Mouse (Mus musculus) neural tube, embryonic 12.5 days (tissue): Measurements from ENCODE around the gene Cbx4. TPM values are rescaled to one million over a fixed set of nuclear protein-coding genes. Genes with fewer than 3 reads are reported as not detected.

Experiments
- ATAC-seq: fragments of 200-750 bp; cut with Nextera tagmentation; 2 replicates; pipeline ENCODE4 v1.8.0; 2017; ENCODE audit warnings: low read depth, mild to moderate bottlenecking, moderate TSS enrichment, moderate library complexity; ENCODE audit not compliant: low FRiP score
- H3K27ac ChIP-seq: fragments of 300-500 bp; sonication (generic); 2 replicates; pipeline ENCODE4 v1.5.1; 2016
- H3K27me3 ChIP-seq: fragments of 300-500 bp; sonication (generic); replicated peaks from 2 replicates; pipeline ENCODE4 v1.6.1; 2016; ENCODE audit warnings: mild to moderate bottlenecking
- H3K36me3 ChIP-seq: fragments of 300-500 bp; sonication (generic); 2 replicates; pipeline ENCODE4 v1.6.1; 2016; ENCODE audit warnings: mild to moderate bottlenecking
- H3K4me1 ChIP-seq: fragments of 300-500 bp; sonication (generic); 2 replicates; pipeline ENCODE4 v1.6.1; 2016
- H3K4me2 ChIP-seq: fragments of 300-500 bp; sonication (generic); replicated peaks from 2 replicates; pipeline ENCODE4 v1.6.1; 2016; ENCODE audit warnings: mild to moderate bottlenecking
- H3K4me3 ChIP-seq: fragments of 300-500 bp; sonication (generic); 2 replicates; pipeline ENCODE4 v1.5.1; 2016
- H3K9ac ChIP-seq: fragments of 300-500 bp; sonication (generic); 2 replicates; pipeline ENCODE4 v1.6.1; 2016; ENCODE audit warnings: mild to moderate bottlenecking
- H3K9me3 ChIP-seq: fragments of 300-500 bp; sonication (generic); 2 replicates; pipeline ENCODE4 v1.6.1; 2016; ENCODE audit warnings: mild to moderate bottlenecking
- WGBS: fragments of 180-500 bp; shearing (Covaris S2); methylation state at CpG from one replicate; pipeline ENCODE4 v1.1.7; 2016; 5-methylcytosine and 5-hydroxymethylcytosine counted together
- polyA plus RNA-seq: library from polyadenylated mRNA; unstranded; fragments of >200 nt; fragmentation: Nextera tagmentation; extraction: Ambion mirVana; gene quantifications from 2 replicates; pipeline ENCODE4 v1.2.1, GENCODE M21; 2016

The Cbx4 gene
- polyA plus RNA-seq, 1 experiment from 2014 or later = 12.5 TPM

- H3K4me3 ChIP-seq = no peak overlapping the region
Observed at GRCm38 (mm10) chr11:119125929-119126861, 40.2 kb upstream of the Cbx4 start.

GRCm38 (mm10) chr11:119124536-119124935 lies 38.5 kb upstream of the Cbx4 start:
- H3K27me3 ChIP-seq = peaks cover 15% of the 10 kb centered on the region
- no peak overlapping the region for H3K4me3 ChIP-seq
- no peak overlapping the region for H3K27ac ChIP-seq
- no peaks in the 10 kb centered on the region for H3K36me3 ChIP-seq
- H3K9ac ChIP-seq = no peak overlapping the region
- 92% methylated on average over 6 of the region's 6 CpGs for WGBS
- no peak for ATAC-seq
- H3K4me1 ChIP-seq = peaks cover 43% of the 10 kb centered on the region
- H3K4me2 ChIP-seq = no peak overlapping the region
- H3K9me3 ChIP-seq = no peaks in the 10 kb centered on the region

More at GRCm38 (mm10) chr11:119125929-119126861, 40.2 kb upstream of the Cbx4 start:
- no peak for ATAC-seq
- no peaks in the 10 kb centered on the region for H3K9me3 ChIP-seq
- H3K9ac ChIP-seq = no peak overlapping the region
- peak overlapping the region; percentile 30 for H3K4me2 ChIP-seq
- WGBS = 32% methylated on average over 23 of the region's 23 CpGs
- H3K27ac ChIP-seq = peak overlapping the region; percentile 17; the same call in 1 of the 2 replicates
- no peaks in the 10 kb centered on the region for H3K36me3 ChIP-seq
- peaks cover 56% of the 10 kb centered on the region for H3K4me1 ChIP-seq
- peaks cover 16% of the 10 kb centered on the region for H3K27me3 ChIP-seq

GRCm38 (mm10) chr11:119123522-119124319 lies 37.7 kb upstream of the Cbx4 start:
- Histone ChIP-seq H3K9ac (no peak overlapping the region), H3K36me3 (no peaks in the 10 kb centered on the region), H3K27ac (no peak overlapping the region), H3K4me2 (no peak overlapping the region), H3K4me3 (no peak overlapping the region), H3K4me1 (peaks cover 40% of the 10 kb centered on the region), H3K27me3 (peaks cover 6% of the 10 kb centered on the region), H3K9me3 (no peaks in the 10 kb centered on the region)
- ATAC-seq = no peak
- 85% methylated on average over 5 of the region's 5 CpGs for WGBS

DNA sequence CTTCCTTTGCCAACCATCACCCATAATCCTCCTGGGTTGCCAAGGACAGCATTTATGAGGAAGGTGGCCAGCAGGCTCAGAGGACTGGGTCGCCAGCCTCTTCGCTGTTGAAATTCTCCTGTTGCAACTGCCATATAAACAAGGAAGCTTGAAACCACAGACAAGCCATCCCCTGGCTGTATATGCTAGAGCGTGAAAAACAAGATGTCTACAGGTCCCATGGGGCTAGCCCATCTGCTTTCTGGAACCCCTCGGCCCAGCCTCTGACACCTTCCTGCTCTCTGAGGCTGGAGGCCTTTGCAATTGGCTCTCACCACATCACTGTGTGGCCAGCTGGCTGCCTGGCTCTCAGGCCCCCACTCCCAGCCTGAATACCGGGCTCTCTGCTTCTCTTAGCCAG lies 36.4 kb upstream of the Cbx4 start:
- H3K4me3 ChIP-seq = no peak overlapping the region
- H3K9me3 ChIP-seq = no peaks in the 10 kb centered on the region
- no peak overlapping the region for H3K4me2 ChIP-seq
- H3K27ac ChIP-seq = no peak overlapping the region
- no peak for ATAC-seq
- no peak overlapping the region for H3K9ac ChIP-seq
- no peaks in the 10 kb centered on the region for H3K36me3 ChIP-seq
- peaks cover 36% of the 10 kb centered on the region for H3K4me1 ChIP-seq
- no peaks in the 10 kb centered on the region; the same call in 1 of the 2 replicates for H3K27me3 ChIP-seq
- WGBS = 77% methylated on average over 5 of the region's 5 CpGs

DNA sequence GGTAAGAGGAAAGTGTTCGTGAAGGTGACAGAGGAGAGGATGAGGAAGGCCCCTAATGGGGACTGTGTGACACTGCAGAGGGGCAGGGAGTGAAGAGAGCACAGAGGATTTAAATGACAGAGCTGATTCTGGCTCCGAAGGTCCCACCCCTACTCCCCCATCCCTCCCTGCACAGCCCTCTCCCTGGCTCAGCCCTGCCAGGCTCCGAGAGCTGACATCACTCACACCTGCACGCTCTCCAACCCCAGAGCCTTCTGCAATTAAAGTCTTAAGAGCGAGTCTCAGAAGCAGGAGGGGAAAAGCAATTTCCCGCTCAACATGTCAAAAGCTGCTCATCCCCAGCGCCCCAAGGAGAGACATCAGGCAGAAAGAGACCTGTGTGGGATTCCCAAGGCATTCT lies 32.9 kb upstream of the Cbx4 start:
- no peaks in the 10 kb centered on the region for H3K9me3 ChIP-seq
- no peak overlapping the region for H3K27ac ChIP-seq
- H3K4me1 ChIP-seq = peaks cover 20% of the 10 kb centered on the region
- no peak for ATAC-seq
- 18% methylated on average over 7 of the region's 7 CpGs for WGBS
- H3K4me2 ChIP-seq = no peak overlapping the region
- H3K36me3 ChIP-seq = no peaks in the 10 kb centered on the region
- no peak overlapping the region for H3K4me3 ChIP-seq
- 0 out of 2 replicates have a peak overlapping the region, but pooled peaks have one; percentile 33 for H3K9ac ChIP-seq
- no peaks in the 10 kb centered on the region; the same call in 1 of the 2 replicates for H3K27me3 ChIP-seq

GRCm38 (mm10) chr11:119117945-119118344 lies 31.9 kb upstream of the Cbx4 start:
- H3K27me3 ChIP-seq = no peaks in the 10 kb centered on the region; the same call in 1 of the 2 replicates
- H3K4me2 ChIP-seq = no peak overlapping the region
- H3K4me3 ChIP-seq = no peak overlapping the region
- no peak overlapping the region for H3K27ac ChIP-seq
- H3K4me1 ChIP-seq = peaks cover 20% of the 10 kb centered on the region
- ATAC-seq = no peak
- no peak overlapping the region for H3K9ac ChIP-seq
- no peaks in the 10 kb centered on the region for H3K36me3 ChIP-seq
- 50% methylated on average over 7 of the region's 7 CpGs for WGBS
- no peaks in the 10 kb centered on the region for H3K9me3 ChIP-seq

DNA sequence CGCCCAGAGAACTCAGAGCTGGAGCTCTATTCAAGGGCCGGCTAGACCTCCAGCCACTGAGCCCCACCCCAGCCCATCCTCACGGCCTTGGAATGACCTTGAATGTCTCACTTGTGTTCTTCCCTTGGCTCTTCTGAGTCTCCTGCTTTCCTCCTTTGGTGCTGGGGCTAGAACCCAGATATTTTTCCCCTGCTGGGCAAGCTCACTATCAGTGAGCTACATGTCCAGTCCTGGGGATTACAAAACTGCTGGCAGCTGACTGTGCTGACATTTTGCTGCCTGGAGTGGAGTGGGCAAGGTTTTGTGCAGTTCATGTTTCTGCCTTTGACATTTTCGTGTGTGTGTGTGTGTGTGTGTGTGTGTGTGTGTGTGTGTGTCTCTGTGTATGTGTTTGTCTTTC lies 31.0 kb upstream of the Cbx4 start:
- ATAC-seq = no peak

GRCm38 (mm10) chr11:119112721-119113120 lies 26.7 kb upstream of the Cbx4 start:
- peaks cover 6% of the 10 kb centered on the region for H3K4me1 ChIP-seq
- no peak overlapping the region for H3K4me3 ChIP-seq
- no peaks in the 10 kb centered on the region for H3K9me3 ChIP-seq
- ATAC-seq = no peak
- no peak overlapping the region for H3K4me2 ChIP-seq
- H3K27ac ChIP-seq = no peak overlapping the region
- no peaks in the 10 kb centered on the region; the same call in 1 of the 2 replicates for H3K27me3 ChIP-seq
- no peaks in the 10 kb centered on the region for H3K36me3 ChIP-seq
- no peak overlapping the region for H3K9ac ChIP-seq

More for the DNA sequence above, 31.0 kb upstream of the Cbx4 start:
- Histone ChIP-seq H3K9me3 (no peaks in the 10 kb centered on the region), H3K4me3 (no peak overlapping the region), H3K27ac (no peak overlapping the region), H3K27me3 (no peaks in the 10 kb centered on the region; the same call in 1 of the 2 replicates), H3K4me1 (peaks cover 20% of the 10 kb centered on the region), H3K9ac (no peak overlapping the region), H3K36me3 (no peaks in the 10 kb centered on the region), H3K4me2 (no peak overlapping the region)
- 73% methylated on average over 4 of the region's 4 CpGs for WGBS

DNA sequence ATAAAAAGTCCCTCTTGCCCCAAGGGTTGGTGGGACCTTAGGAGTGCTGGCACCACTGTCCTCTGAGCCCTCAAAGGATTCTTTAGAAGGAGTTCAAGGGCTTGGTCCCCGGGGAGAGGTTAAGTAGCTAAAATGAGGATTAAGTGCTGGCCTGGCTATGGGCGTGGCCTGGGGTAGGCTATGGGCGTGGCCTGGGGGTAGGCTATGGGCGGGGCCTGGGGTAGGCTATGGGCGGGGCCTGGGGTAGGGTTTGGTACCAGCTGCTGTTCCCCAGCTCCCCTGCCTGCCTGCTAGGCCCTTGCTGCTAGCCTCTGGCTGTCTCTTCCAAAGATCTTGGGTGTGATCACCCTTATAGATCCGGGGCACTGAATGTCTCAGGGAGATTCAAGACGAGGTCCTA lies 25.3 kb upstream of the Cbx4 start:
- Histone ChIP-seq H3K4me2 (no peak overlapping the region), H3K36me3 (no peaks in the 10 kb centered on the region), H3K9ac (no peak overlapping the region), H3K27ac (no peak overlapping the region), H3K4me1 (peaks cover 11% of the 10 kb centered on the region), H3K9me3 (no peaks in the 10 kb centered on the region), H3K4me3 (no peak overlapping the region), H3K27me3 (no peaks in the 10 kb centered on the region; the same call in 1 of the 2 replicates)
- no peak for ATAC-seq
- 10% methylated on average over 7 of the region's 7 CpGs for WGBS

DNA sequence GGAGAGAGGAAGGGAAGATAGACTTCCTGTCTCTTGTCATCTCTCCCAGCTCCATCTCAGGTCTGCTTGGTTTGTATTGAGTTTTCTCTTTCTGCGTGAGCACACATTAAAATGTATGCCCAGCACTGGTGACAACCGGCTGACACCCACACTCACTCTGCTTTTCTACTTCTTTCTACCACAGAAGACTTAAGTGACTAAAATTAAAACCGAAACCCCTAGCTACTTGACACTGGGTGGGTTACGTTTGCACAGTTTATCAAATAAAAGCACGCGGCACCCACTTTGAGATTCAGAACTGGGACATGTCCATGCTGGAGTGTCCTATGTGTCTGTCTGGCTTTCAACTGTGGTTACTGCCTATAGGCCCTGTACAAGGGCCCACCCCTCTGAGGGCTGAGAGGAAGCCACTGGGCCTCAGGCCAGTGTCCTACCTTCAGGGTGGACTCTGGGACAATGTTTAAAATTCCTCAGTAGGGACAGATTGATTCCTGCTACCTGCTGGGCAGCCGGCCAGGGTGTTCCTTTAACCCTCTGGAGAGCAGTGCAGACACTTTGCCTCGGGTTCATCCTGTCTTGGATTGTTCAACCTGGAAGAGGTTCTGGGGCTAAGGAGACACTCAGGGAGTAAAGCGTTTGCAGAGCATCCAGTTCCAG lies 23.5 kb upstream of the Cbx4 start:
- H3K4me3 ChIP-seq = no peak overlapping the region
- H3K36me3 ChIP-seq = no peaks in the 10 kb centered on the region
- no peaks in the 10 kb centered on the region; the same call in 1 of the 2 replicates for H3K27me3 ChIP-seq
- H3K4me1 ChIP-seq = peaks cover 6% of the 10 kb centered on the region; the same call in 1 of the 2 replicates
- no peak overlapping the region for H3K27ac ChIP-seq
- H3K9ac ChIP-seq = no peak overlapping the region
- no peaks in the 10 kb centered on the region for H3K9me3 ChIP-seq
- H3K4me2 ChIP-seq = no peak overlapping the region
- WGBS = 79% methylated on average over 9 of the region's 9 CpGs
- no peak for ATAC-seq

GRCm38 (mm10) chr11:119108573-119109263 lies 22.7 kb upstream of the Cbx4 start:
- Histone ChIP-seq H3K27ac (no peak overlapping the region), H3K4me3 (no peak overlapping the region), H3K27me3 (no peaks in the 10 kb centered on the region), H3K4me2 (no peak overlapping the region), H3K36me3 (no peaks in the 10 kb centered on the region), H3K9ac (no peak overlapping the region), H3K9me3 (no peaks in the 10 kb centered on the region), H3K4me1 (peaks cover 6% of the 10 kb centered on the region; the same call in 1 of the 2 replicates)
- 79% methylated on average over 10 of the region's 10 CpGs for WGBS
- no peak for ATAC-seq
